Mouse (Mus musculus): Measurements from ENCODE around the gene Enox1. TPM values are rescaled to one million over a fixed set of nuclear protein-coding genes. Genes with fewer than 3 reads are reported as not detected.
"Not testable (repeated sequence)": the region's sequence is repeated elsewhere in the genome, so short reads cannot be mapped to it uniquely, and the experiment has no call there.

Enox1 gene
- 3.1 TPM for polyA plus RNA-seq (2012; fragmentation: generic; extraction: Trizol)

DNA sequence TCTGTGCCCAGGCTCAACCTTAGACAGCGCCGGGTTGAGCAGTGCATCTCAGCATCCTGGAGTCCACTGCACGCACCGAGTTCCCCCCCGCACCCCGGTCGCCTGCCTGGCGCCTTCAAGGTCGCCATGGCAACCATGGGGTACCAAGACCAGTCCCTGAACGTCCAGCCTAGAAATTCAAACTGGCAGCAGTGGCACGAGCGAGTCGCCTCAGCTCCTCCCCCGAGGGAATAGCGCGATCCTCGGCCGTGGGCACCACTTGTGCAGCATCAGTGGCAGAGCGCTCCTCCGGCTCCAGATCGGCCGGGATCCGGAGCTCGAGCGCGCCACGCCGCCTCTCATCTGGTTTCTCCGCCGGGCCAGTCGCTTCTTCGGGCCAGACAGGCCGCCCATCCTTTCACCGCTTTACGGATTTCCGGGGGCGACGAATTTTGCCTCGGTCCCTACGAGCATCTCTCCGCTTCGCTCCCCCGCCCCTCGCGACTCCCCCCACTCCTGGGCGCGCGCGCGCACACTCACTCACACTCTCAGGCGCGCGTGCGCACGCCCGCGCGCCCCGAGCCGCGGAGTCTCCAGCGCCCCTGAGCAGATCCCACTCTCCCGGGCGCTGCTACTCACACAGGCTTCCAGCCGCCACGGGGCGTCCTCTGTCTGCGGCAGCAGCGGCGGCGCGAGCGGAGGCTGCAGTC, at the start of gene Enox1:
Gene Enox1 (plus strand): TSS at position 542 of the 689 bp plus-strand sequence.
- Histone ChIP-seq H3K27me3 (ENCODE audit: control insufficient read depth, insufficient read depth, insufficient read length) (no peaks in the 10 kb centered on the region), H3K36me3 (ENCODE audit: control insufficient read depth, insufficient read depth) (no peaks in the 10 kb centered on the region), H3ac (ENCODE audit: control insufficient read depth, insufficient read length) (peak within 1 kb of the TSS; percentile 39), H3K79me2 (ENCODE audit: control insufficient read depth, insufficient read depth) (no peaks in the 10 kb centered on the region), H3K4me3 (peak within 1 kb of the TSS; percentile 23), H3K4me2 (ENCODE audit: low read depth) (peak within 1 kb of the TSS; percentile 72)
- TF ChIP-seq USF1 (IDR thresholded peaks at IDR 0.05; ENCODE audit: low read depth) (no peak), POLR2A (IDR thresholded peaks at IDR 0.05; ENCODE audit: insufficient read length, low read depth) (peak; percentile 15), TCF12 (IDR thresholded peaks at IDR 0.05; ENCODE audit: insufficient read depth, poor library complexity, severe bottlenecking) (no peak)

DNA sequence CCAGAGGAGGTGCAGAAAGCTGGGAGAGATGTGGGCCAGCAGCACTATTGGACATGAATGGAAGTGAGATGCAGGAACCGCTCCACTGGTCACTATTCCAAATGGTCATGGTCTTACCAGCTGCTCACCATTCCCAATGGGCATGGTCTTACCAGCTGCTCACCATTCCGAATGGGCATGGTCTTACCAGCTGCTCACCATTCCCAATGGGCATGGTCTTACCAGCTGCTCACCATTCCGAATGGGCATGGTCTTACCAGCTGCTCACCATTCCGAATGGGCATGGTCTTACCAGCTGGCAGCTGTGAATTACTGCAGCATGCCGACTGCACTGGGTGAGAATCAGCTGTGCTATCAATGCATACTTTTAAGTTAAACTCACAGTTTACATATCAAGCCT, 45.9 kb upstream of the Enox1 start:
- H3K79me2 ChIP-seq (ENCODE audit: control insufficient read depth, insufficient read depth); H3K27me3 ChIP-seq (ENCODE audit: control insufficient read depth, insufficient read depth, insufficient read length); H3K4me2 ChIP-seq (ENCODE audit: low read depth); H3K36me3 ChIP-seq (ENCODE audit: control insufficient read depth, insufficient read depth); H3K4me3 ChIP-seq; H3ac ChIP-seq (ENCODE audit: control insufficient read depth, insufficient read length): not testable (repeated sequence)
- peak; percentile 87 for TF ChIP-seq TCF12 (IDR thresholded peaks at IDR 0.05; ENCODE audit: insufficient read depth, poor library complexity, severe bottlenecking)
- TF ChIP-seq MYOG (IDR thresholded peaks at IDR 0.05; ENCODE audit: control insufficient read depth in 1 of 3, insufficient read depth in 1 of 3, insufficient read length in 2 of 3, low read depth in 2 of 3): peak; percentile 55 to 97 (median 96)
- TF ChIP-seq TCF3 (IDR thresholded peaks at IDR 0.05; ENCODE audit: insufficient read length, low read depth): peak; percentile 89
- TF ChIP-seq MYOD1 (IDR thresholded peaks at IDR 0.05; ENCODE audit: control insufficient read depth in 1 of 3, insufficient read length in 2 of 3, low read depth in 2 of 3): peak in 2 of 3 experiments; percentile 89 to 90

DNA sequence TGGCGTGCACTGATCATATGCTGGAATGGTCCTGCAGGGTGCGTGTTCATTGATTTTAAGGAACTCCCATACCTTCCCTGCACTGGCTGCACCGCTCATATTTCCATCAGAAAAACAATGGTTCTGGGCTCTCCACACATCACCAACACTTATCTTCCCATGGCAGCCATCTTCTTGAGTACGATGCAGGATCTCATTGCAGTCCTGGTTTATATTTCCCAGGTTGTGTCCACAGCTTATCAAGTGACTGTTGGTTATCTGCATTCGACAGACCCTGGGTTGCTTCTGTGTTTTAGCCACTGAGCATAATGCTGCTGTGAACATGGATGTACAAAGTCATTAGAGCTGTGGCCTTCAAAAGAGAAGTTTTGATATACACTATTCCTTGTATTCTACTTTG, 26.0 kb upstream of the Enox1 start:
- no peak overlapping the region for H3K4me2 ChIP-seq (ENCODE audit: low read depth)
- no peaks in the 10 kb centered on the region for H3K27me3 ChIP-seq (ENCODE audit: control insufficient read depth, insufficient read depth, insufficient read length)
- no peaks in the 10 kb centered on the region for H3K79me2 ChIP-seq (ENCODE audit: control insufficient read depth, insufficient read depth)
- H3K4me3 ChIP-seq: no peak overlapping the region
- TF ChIP-seq USF1 (IDR thresholded peaks at IDR 0.05; ENCODE audit: low read depth) (no peak), MYOG (IDR thresholded peaks at IDR 0.05; ENCODE audit: control insufficient read depth in 1 of 3, insufficient read depth in 1 of 3, insufficient read length in 2 of 3, low read depth in 2 of 3) (no peak), POLR2AphosphoS2 (IDR thresholded peaks at IDR 0.05; ENCODE audit: insufficient read length, low read depth) (no peak), E2F4 (IDR thresholded peaks at IDR 0.05; ENCODE audit: insufficient read depth) (no peak), CEBPB (IDR thresholded peaks at IDR 0.05; ENCODE audit: insufficient read depth, poor library complexity, severe bottlenecking) (no peak), MYOD1 (IDR thresholded peaks at IDR 0.05; ENCODE audit: control insufficient read depth in 1 of 3, insufficient read length in 2 of 3, low read depth in 2 of 3) (no peak), TCF12 (IDR thresholded peaks at IDR 0.05; ENCODE audit: insufficient read depth, poor library complexity, severe bottlenecking) (no peak), REST (IDR thresholded peaks at IDR 0.05; ENCODE audit: insufficient read depth, insufficient read length) (no peak), MAX (IDR thresholded peaks at IDR 0.05; ENCODE audit: low read depth) (no peak), TCF3 (IDR thresholded peaks at IDR 0.05; ENCODE audit: insufficient read length, low read depth) (no peak), POLR2A (IDR thresholded peaks at IDR 0.05; ENCODE audit: insufficient read length, low read depth) (no peak), SRF (IDR thresholded peaks at IDR 0.05; ENCODE audit: control insufficient read depth, insufficient read length, low read depth) (no peak)
- H3K36me3 ChIP-seq (ENCODE audit: control insufficient read depth, insufficient read depth): no peaks in the 10 kb centered on the region
- H3ac ChIP-seq (ENCODE audit: control insufficient read depth, insufficient read length): no peak overlapping the region

DNA sequence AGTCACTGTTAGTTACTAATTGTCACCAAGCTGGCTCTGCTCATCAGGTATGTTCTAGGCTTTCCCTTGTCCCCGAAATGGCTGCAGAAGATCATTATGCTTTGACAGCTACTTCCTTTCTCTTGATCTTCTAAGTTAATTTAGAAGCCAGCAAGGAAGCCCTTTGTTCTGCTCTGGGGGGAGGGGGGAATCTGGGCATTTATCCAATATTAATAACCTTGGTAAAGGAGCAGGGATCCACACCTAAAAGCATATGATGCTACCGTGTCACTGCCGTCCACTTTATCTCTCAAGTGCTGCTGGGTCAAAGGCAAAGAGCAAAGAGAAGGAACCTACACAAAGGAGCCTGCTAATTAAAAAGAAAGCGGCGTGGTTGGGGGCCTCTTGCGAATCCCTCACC, 19.6 kb upstream of the Enox1 start:
- TF ChIP-seq CEBPB (IDR thresholded peaks at IDR 0.05; ENCODE audit: insufficient read depth, poor library complexity, severe bottlenecking): no peak
- TF ChIP-seq SRF (IDR thresholded peaks at IDR 0.05; ENCODE audit: control insufficient read depth, insufficient read length, low read depth): no peak
- TF ChIP-seq USF1 (IDR thresholded peaks at IDR 0.05; ENCODE audit: low read depth): no peak
- TF ChIP-seq REST (IDR thresholded peaks at IDR 0.05; ENCODE audit: insufficient read depth, insufficient read length): no peak
- no peak for TF ChIP-seq TCF3 (IDR thresholded peaks at IDR 0.05; ENCODE audit: insufficient read length, low read depth)
- TF ChIP-seq E2F4 (IDR thresholded peaks at IDR 0.05; ENCODE audit: insufficient read depth): no peak
- TF ChIP-seq POLR2AphosphoS2 (IDR thresholded peaks at IDR 0.05; ENCODE audit: insufficient read length, low read depth): no peak
- TF ChIP-seq TCF12 (IDR thresholded peaks at IDR 0.05; ENCODE audit: insufficient read depth, poor library complexity, severe bottlenecking): no peak
- no peak for TF ChIP-seq MYOD1 (IDR thresholded peaks at IDR 0.05; ENCODE audit: control insufficient read depth in 1 of 3, insufficient read length in 2 of 3, low read depth in 2 of 3)
- TF ChIP-seq MAX (IDR thresholded peaks at IDR 0.05; ENCODE audit: low read depth): no peak
- no peak for TF ChIP-seq POLR2A (IDR thresholded peaks at IDR 0.05; ENCODE audit: insufficient read length, low read depth)
- no peak for TF ChIP-seq MYOG (IDR thresholded peaks at IDR 0.05; ENCODE audit: control insufficient read depth in 1 of 3, insufficient read depth in 1 of 3, insufficient read length in 2 of 3, low read depth in 2 of 3)
- H3K4me3 ChIP-seq: no peak overlapping the region
- no peaks in the 10 kb centered on the region for H3K36me3 ChIP-seq (ENCODE audit: control insufficient read depth, insufficient read depth)
- H3ac ChIP-seq (ENCODE audit: control insufficient read depth, insufficient read length): no peak overlapping the region
- H3K4me2 ChIP-seq (ENCODE audit: low read depth): no peak overlapping the region
- H3K27me3 ChIP-seq (ENCODE audit: control insufficient read depth, insufficient read depth, insufficient read length): no peaks in the 10 kb centered on the region
- H3K79me2 ChIP-seq (ENCODE audit: control insufficient read depth, insufficient read depth): no peaks in the 10 kb centered on the region

Measured in myocyte (in vitro differentiated cells).